Mouse (Mus musculus) heart, embryonic 14.5 days (tissue): ENCODE data around the gene Zfp39. TPM values are rescaled to one million over a fixed set of nuclear protein-coding genes. Genes with fewer than 3 reads are reported as not detected.

Source experiments
- ATAC-seq: fragments of 200-750 bp; cut with Nextera tagmentation; 2 replicates; pipeline ENCODE4 v1.8.0; 2017; ENCODE audit warnings: low read depth, moderate TSS enrichment; ENCODE audit not compliant: insufficient number of reproducible peaks, insufficient read depth, low FRiP score
- H3K27ac ChIP-seq, 2 experiments: fragments of 200-500 bp in 1 of 2; fragments of 300-500 bp in 1 of 2; sonication (generic) in 1 of 2; replicated peaks in 1 of 2; 2 replicates each; pipeline ENCODE4 v1.5.1; 2012 to 2014; ENCODE audit warnings: low read depth in 2 of 2, low read length in 2 of 2, control low read depth in 1 of 2, mild to moderate bottlenecking in 1 of 2, mixed read lengths in 1 of 2; ENCODE audit not compliant: control insufficient read depth in 1 of 2, insufficient read depth in 1 of 2
- H3K27me3 ChIP-seq: fragments of 300-500 bp; sonication (generic); 2 replicates; pipeline ENCODE4 v1.6.1; 2014; ENCODE audit warnings: mild to moderate bottlenecking, low read length, control low read depth; ENCODE audit not compliant: control insufficient read depth, insufficient read depth
- H3K36me3 ChIP-seq: fragments of 300-500 bp; sonication (generic); 2 replicates; pipeline ENCODE4 v1.6.1; 2014; ENCODE audit warnings: mild to moderate bottlenecking, control low read depth, low read length, mixed read lengths; ENCODE audit not compliant: control insufficient read depth, insufficient read depth
- H3K4me1 ChIP-seq, 2 experiments: fragments of 200-500 bp in 1 of 2; fragments of 300-500 bp in 1 of 2; sonication (generic) in 1 of 2; 2 replicates each; pipeline ENCODE4 v1.6.1; 2012 to 2014; ENCODE audit warnings: low read length in 2 of 2, control low read depth in 1 of 2, mixed read lengths in 1 of 2; ENCODE audit not compliant: control insufficient read depth in 2 of 2, insufficient read depth in 2 of 2
- H3K4me2 ChIP-seq: fragments of 300-500 bp; sonication (generic); 2 replicates; pipeline ENCODE4 v1.6.1; 2014; ENCODE audit warnings: mild to moderate bottlenecking, low read length
- H3K4me3 ChIP-seq, 2 experiments: fragments of 200-500 bp in 1 of 2; fragments of 300-500 bp in 1 of 2; sonication (generic) in 1 of 2; 2 replicates each; pipeline ENCODE4 v1.5.1; 2012 to 2014; ENCODE audit warnings: low read length in 2 of 2, mild to moderate bottlenecking in 2 of 2, control low read depth in 1 of 2, low read depth in 1 of 2, moderate library complexity in 1 of 2; ENCODE audit not compliant: control insufficient read depth in 1 of 2, insufficient read depth in 1 of 2
- H3K9ac ChIP-seq: fragments of 300-500 bp; sonication (generic); 2 replicates; pipeline ENCODE4 v1.6.1; 2014; ENCODE audit warnings: mild to moderate bottlenecking, low read length
- H3K9me3 ChIP-seq: fragments of 300-500 bp; sonication (generic); 2 replicates; pipeline ENCODE4 v1.6.1; 2016; ENCODE audit warnings: low read length, control low read depth; ENCODE audit not compliant: control insufficient read depth
- WGBS: fragments of 180-500 bp; shearing (Covaris S2); extraction: QIAGEN DNeasy Blood & Tissue Kit; methylation state at CpG from one replicate; pipeline ENCODE4 v1.1.7; 2014; 5-methylcytosine and 5-hydroxymethylcytosine counted together
- polyA plus RNA-seq: library from polyadenylated mRNA; unstranded; fragments of >200 nt; fragmentation: Nextera tagmentation; extraction: Ambion mirVana; gene quantifications from 2 replicates; pipeline ENCODE4 v1.2.1, GENCODE M21; 2014

Gene Zfp39
- polyA plus RNA-seq, 1 experiment from 2014 or later, result 5.3 TPM

- no peaks in the 10 kb centered on the region for H3K36me3 ChIP-seq
- no peak overlapping the region for H3K27ac ChIP-seq
- no peaks in the 10 kb centered on the region for H3K9me3 ChIP-seq
- H3K4me1 ChIP-seq, result peaks cover 4% of the 10 kb centered on the region in 2 experiments; a peak in 3 of 4 replicates
- no peak overlapping the region for H3K9ac ChIP-seq
- ATAC-seq, result no peak
- peaks cover 25% of the 10 kb centered on the region for H3K27me3 ChIP-seq
- 74% methylated on average over 3 of the region's 3 CpGs for WGBS
- H3K4me3 ChIP-seq, result no peak overlapping the region
- H3K4me2 ChIP-seq, result no peak overlapping the region
These were observed 43.3 kb upstream of the Zfp39 start for GRCm38 (mm10) chr11:58947306-58947705.

- peaks cover 3 to 4% of the 10 kb centered on the region in 2 experiments; a peak in 3 of 4 replicates for H3K4me1 ChIP-seq
- 74% methylated on average over 5 of the region's 5 CpGs for WGBS
- no peaks in the 10 kb centered on the region for H3K36me3 ChIP-seq
- no peak for ATAC-seq
- H3K4me3 ChIP-seq, result no peak overlapping the region
- no peak overlapping the region for H3K4me2 ChIP-seq
- H3K27ac ChIP-seq, result no peak overlapping the region
- H3K27me3 ChIP-seq, result peaks cover 18% of the 10 kb centered on the region
- no peaks in the 10 kb centered on the region for H3K9me3 ChIP-seq
- no peak overlapping the region for H3K9ac ChIP-seq
These were observed 40.1 kb upstream of the Zfp39 start for GRCm38 (mm10) chr11:58944136-58944535.

GRCm38 (mm10) chr11:58939088-58939439 lies 35.0 kb upstream of the Zfp39 start:
- no peak for ATAC-seq
- H3K9me3 ChIP-seq, result no peaks in the 10 kb centered on the region
- 18% methylated on average over 6 of the region's 6 CpGs for WGBS
- H3K4me3 ChIP-seq, result peak overlapping the region; percentile 72 to 93
- H3K9ac ChIP-seq, result peak overlapping the region; percentile 98
- H3K27me3 ChIP-seq, result peaks cover 5% of the 10 kb centered on the region; the same call in 1 of the 2 replicates
- peaks cover 6 to 13% of the 10 kb centered on the region in 2 experiments for H3K4me1 ChIP-seq
- peak overlapping the region; percentile 99 for H3K4me2 ChIP-seq
- H3K27ac ChIP-seq, result peak overlapping the region; percentile 61 to 98
- H3K36me3 ChIP-seq, result peaks cover 28% of the 10 kb centered on the region

GRCm38 (mm10) chr11:58938322-58939087 lies 34.5 kb upstream of the Zfp39 start, which contains the start of gene Rnf187:
Gene Rnf187 (minus strand): TSS chr11:58938916.
- H3K9me3 ChIP-seq, result no peaks in the 10 kb centered on the region
- H3K27ac ChIP-seq, result peak within 1 kb of the TSS; percentile 72 to 98
- H3K27me3 ChIP-seq, result peaks cover under 1% of the 10 kb centered on the region; the same call in 1 of the 2 replicates
- peak within 1 kb of the TSS; percentile 98 for H3K9ac ChIP-seq
- peaks cover 6 to 13% of the 10 kb centered on the region in 2 experiments for H3K4me1 ChIP-seq
- WGBS, result under 1% methylated on average over 88 of the region's 95 CpGs
- H3K4me2 ChIP-seq, result peak within 1 kb of the TSS; percentile 99
- peaks cover 34% of the 10 kb centered on the region for H3K36me3 ChIP-seq
- peak within 1 kb of the TSS; percentile 72 to 93 for H3K4me3 ChIP-seq
- ATAC-seq, result peak; percentile 94

GRCm38 (mm10) chr11:58937909-58938308 lies 33.9 kb upstream of the Zfp39 start:
- Histone ChIP-seq H3K9me3 (no peaks in the 10 kb centered on the region), H3K9ac (peak overlapping the region; percentile 98), H3K27ac (peak overlapping the region; percentile 72 to 98; a peak in 3 of 4 replicates), H3K27me3 (no peaks in the 10 kb centered on the region), H3K4me1 (peaks cover 6 to 13% of the 10 kb centered on the region in 2 experiments), H3K36me3 (peaks cover 40% of the 10 kb centered on the region), H3K4me2 (peak overlapping the region; percentile 99), H3K4me3 (peak overlapping the region; percentile 72 to 93)
- no peak for ATAC-seq
- 2% methylated on average over 13 of the region's 13 CpGs for WGBS

- Histone ChIP-seq H3K36me3 (peaks cover 56% of the 10 kb centered on the region), H3K4me3 (no peak overlapping the region), H3K27ac (no peak overlapping the region), H3K4me2 (no peak overlapping the region), H3K27me3 (no peaks in the 10 kb centered on the region), H3K4me1 (peaks cover 3 to 7% of the 10 kb centered on the region in 2 experiments; a peak in 2 of 4 replicates), H3K9ac (no peak overlapping the region), H3K9me3 (no peaks in the 10 kb centered on the region)
- ATAC-seq, result no peak
- WGBS, result 74% methylated on average over 4 of the region's 4 CpGs
These were observed 27.6 kb upstream of the Zfp39 start for GRCm38 (mm10) chr11:58931576-58931975.

- Histone ChIP-seq H3K4me1 (peaks cover 3 to 4% of the 10 kb centered on the region in 2 experiments; a peak in 2 of 4 replicates), H3K27ac (no peak overlapping the region), H3K27me3 (no peaks in the 10 kb centered on the region), H3K36me3 (peaks cover 44% of the 10 kb centered on the region), H3K9ac (no peak overlapping the region), H3K9me3 (no peaks in the 10 kb centered on the region), H3K4me2 (no peak overlapping the region), H3K4me3 (no peak overlapping the region)
- 78% methylated on average over 3 of the region's 3 CpGs for WGBS
- no peak for ATAC-seq
These were observed 26.2 kb upstream of the Zfp39 start for GRCm38 (mm10) chr11:58930254-58930653.
